Mouse (Mus musculus): ENCODE data around the gene Olfr462.

The Olfr462 gene

GRCm38 (mm10) chr11:87859273-87859672 lies 32.8 kb downstream of the Olfr462 start:
- ChIA-PET POLR2A (interaction anchor here in 3 of 4 experiments (1.1 to 5.1 kb wide), 7 partner anchors 10 to 267 kb away, joined by 3 to 50 read pairs (median 4); partner anchors contain the start of gene Mtmr4 (in 1 of the 3)), CTCF (no interaction called here)

- CTCF ChIA-PET, result interaction anchor here in 1 of 4 experiments (0.5 kb wide), 1 partner anchor 29 kb away, joined by 3 read pairs; no protein-coding TSS in a partner anchor
- POLR2A ChIA-PET, result interaction anchor here in 2 of 4 experiments (0.6 to 1.9 kb wide), 3 partner anchors 10 to 202 kb away, joined by 3 to 9 read pairs (median 8); no protein-coding TSS in a partner anchor
Observed at GRCm38 (mm10) chr11:87854550-87854949, 37.5 kb downstream of the Olfr462 start.

DNA sequence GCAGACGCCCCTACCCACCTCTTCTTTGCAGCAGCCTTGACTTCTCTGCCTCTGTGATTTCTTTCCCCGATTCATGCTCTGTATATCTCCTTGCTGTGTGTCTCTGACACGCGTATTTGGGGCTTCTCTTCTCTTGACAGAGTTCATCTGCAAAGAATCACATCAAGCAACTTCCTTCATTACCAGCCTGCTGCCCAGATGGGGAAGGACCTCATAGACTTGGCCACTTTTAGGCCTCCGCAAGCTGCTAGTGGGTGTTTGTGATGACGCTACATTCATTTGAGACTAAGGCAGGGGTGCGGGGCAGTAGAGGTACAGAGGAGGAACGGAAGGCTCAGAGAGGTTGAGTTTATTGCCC lies 38.5 kb downstream of the Olfr462 start:
- POLR2A ChIA-PET, result interaction anchor here in 3 of 4 experiments (0.6 to 1.9 kb wide), 17 partner anchors 8 to 1009 kb away, joined by 3 to 9 read pairs (median 4); partner anchors contain the start of gene Tspoap1 (in 1 of the 3)
- CTCF ChIA-PET, result interaction anchor here in 3 of 4 experiments (0.7 to 1.1 kb wide), 4 partner anchors 13 to 30 kb away, joined by 3 to 5 read pairs (median 4); no protein-coding TSS in a partner anchor

- ChIA-PET POLR2A (interaction anchor here in 3 of 4 experiments (0.5 to 1.9 kb wide), 20 partner anchors 9 to 1009 kb away, joined by 3 to 9 read pairs (median 4); partner anchors contain the start of genes Srsf1 (in 1 of the 3) and Tspoap1 (in 1 of the 3)), CTCF (interaction anchor here (0.6 to 1.1 kb wide), 5 partner anchors 14 to 339 kb away, joined by 3 to 5 read pairs (median 4); no protein-coding TSS in a partner anchor)
Observed at GRCm38 (mm10) chr11:87852690-87853596, 39.1 kb downstream of the Olfr462 start, which contains the start of gene Mks1. Mks1 (plus strand) TSS chr11:87853215.

GRCm38 (mm10) chr11:87847884-87848283 lies 44.2 kb downstream of the Olfr462 start:
- ChIA-PET CTCF (interaction anchor here in 1 of 4 experiments (0.5 to 0.7 kb wide), 2 partner anchors 19 to 211 kb away, joined by 3 to 4 read pairs; no protein-coding TSS in a partner anchor), POLR2A (interaction anchor here in 2 of 4 experiments (0.6 to 5.4 kb wide), 8 partner anchors 8 to 415 kb away, joined by 3 to 50 read pairs (median 7); partner anchors contain the start of gene Mtmr4 (in 1 of the 2))

DNA sequence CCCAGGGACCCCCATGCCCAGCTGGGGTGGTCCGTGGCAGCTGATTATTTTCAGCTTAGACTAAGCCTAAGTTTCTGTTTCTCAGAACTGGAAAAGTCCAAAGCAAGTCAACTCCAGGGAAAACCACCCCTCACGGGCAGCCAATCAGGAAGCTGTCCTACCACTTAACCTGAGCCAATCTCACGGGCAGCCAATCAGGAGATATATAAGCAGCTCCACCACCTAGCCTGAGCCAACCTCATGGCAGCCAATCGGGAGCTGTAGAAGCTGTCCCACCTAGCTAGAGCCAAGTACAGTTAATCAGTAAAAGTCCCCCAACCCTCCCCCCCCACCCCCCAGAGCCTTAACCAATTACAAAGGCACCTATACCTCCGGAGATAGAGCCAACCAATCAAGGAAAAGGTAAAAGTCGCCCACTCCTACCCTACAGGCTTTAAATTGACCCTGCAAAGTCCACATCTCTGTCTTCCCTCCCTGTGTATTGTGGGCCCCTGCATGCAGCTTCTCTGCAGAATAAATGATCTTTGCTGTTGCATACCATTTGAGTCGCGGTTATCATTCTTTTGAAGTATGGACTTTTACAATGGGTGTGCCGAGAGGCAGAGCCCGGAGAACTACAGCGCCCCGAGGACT lies 45.0 kb downstream of the Olfr462 start:
- ChIA-PET POLR2A (interaction anchor here (0.5 to 5.4 kb wide), 13 partner anchors 10 to 240 kb away, joined by 3 to 42 read pairs (median 4); no protein-coding TSS in a partner anchor), CTCF (interaction anchor here in 2 of 4 experiments (0.6 to 1.2 kb wide), 3 partner anchors 36 to 426 kb away, joined by 3 to 5 read pairs (median 3); no protein-coding TSS in a partner anchor)

DNA sequence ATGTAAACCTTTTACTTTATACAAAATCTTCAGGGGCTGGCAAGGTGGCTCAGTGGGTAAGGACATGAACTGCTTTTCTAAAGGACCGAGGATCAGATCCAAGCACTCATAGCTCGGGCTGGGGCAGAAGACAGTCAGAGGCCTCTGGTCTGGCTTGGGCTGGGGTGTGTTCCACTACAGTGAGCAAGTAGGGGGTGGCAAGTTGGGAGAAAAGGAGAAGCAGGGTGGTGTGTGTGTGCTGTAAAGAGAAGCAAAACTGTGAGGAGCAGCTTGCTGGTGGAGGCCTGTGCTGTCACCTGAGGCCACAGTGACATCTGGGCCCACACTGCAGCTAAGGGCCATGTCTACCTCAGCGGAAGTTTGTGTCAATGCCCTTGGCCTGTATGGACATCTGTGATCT lies 50.6 kb downstream of the Olfr462 start:
- ChIA-PET CTCF (interaction anchor here in 1 of 4 experiments (1.0 kb wide), 1 partner anchor 108 kb away, joined by 11 read pairs; no protein-coding TSS in a partner anchor), POLR2A (interaction anchor here in 2 of 4 experiments (1.1 to 6.1 kb wide), 3 partner anchors 8 to 17 kb away, joined by 3 to 42 read pairs (median 4); no protein-coding TSS in a partner anchor)

DNA sequence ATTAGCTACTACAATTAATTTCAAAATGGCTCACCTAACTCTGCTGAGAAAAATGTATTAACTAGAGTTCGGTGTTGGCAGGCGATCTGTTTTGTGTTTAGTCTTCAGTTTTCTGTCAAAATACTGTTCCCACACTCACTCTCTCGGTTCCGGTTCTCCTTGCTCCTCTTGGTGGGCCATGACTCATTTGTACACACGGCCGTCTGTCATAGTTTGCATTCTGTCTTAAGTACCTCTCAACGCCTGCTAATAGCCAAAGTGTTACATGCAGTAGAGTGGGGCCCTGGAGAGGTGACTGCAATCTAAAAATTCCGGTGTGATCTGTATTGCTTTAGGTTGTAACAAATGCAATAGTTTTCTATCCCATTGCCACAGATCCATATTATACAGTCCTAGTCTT lies 51.4 kb downstream of the Olfr462 start:
- CTCF ChIA-PET, result no interaction called here
- POLR2A ChIA-PET, result interaction anchor here in 2 of 4 experiments (0.8 to 6.1 kb wide), 2 partner anchors 9 to 10 kb away, joined by 3 to 42 read pairs; no protein-coding TSS in a partner anchor

Measured in embryonic stem cell, embryonic (primary cell).